Mouse (Mus musculus): Measurements from ENCODE around the gene Ntpcr. TPM values are rescaled to one million over a fixed set of nuclear protein-coding genes. Genes with fewer than 3 reads are reported as not detected.

The Ntpcr gene
- polyA plus RNA-seq, 1 experiment from 2014 or later, result 31.2 TPM

GRCm38 (mm10) chr8:125733964-125734956 lies 4.5 kb downstream of the Ntpcr start:
- peaks cover 7% of the 10 kb centered on the region for H3K4me1 ChIP-seq (replicated peaks)
- peak overlapping the region; percentile 72 for H3K9ac ChIP-seq
- 7% methylated on average over 50 of the region's 52 CpGs for WGBS
- peak overlapping the region; percentile 82 for H3K4me2 ChIP-seq (replicated peaks)
- ATAC-seq, result peak; percentile 97
- H3K4me3 ChIP-seq (replicated peaks), result peak overlapping the region; percentile 65
- H3K9me3 ChIP-seq, result no peaks in the 10 kb centered on the region
- H3K27ac ChIP-seq, result peak overlapping the region; percentile 18; the same call in 1 of the 2 replicates
- no peaks in the 10 kb centered on the region for H3K27me3 ChIP-seq (replicated peaks)
- no peaks in the 10 kb centered on the region for H3K36me3 ChIP-seq

GRCm38 (mm10) chr8:125738956-125739355 lies 9.2 kb downstream of the Ntpcr start:
- Histone ChIP-seq H3K27ac (no peak overlapping the region), H3K27me3 (replicated peaks) (no peaks in the 10 kb centered on the region), H3K4me2 (replicated peaks) (no peak overlapping the region), H3K4me1 (replicated peaks) (peaks cover 5% of the 10 kb centered on the region; the same call in 1 of the 2 replicates), H3K9ac (no peak overlapping the region), H3K9me3 (no peaks in the 10 kb centered on the region), H3K4me3 (replicated peaks) (no peak overlapping the region), H3K36me3 (no peaks in the 10 kb centered on the region)
- no peak for ATAC-seq
- 94% methylated on average over 4 of the region's 4 CpGs for WGBS

- H3K4me1 ChIP-seq (replicated peaks), result no peaks in the 10 kb centered on the region
- 87% methylated on average over 10 of the region's 10 CpGs for WGBS
- no peaks in the 10 kb centered on the region for H3K27me3 ChIP-seq (replicated peaks)
- no peak overlapping the region for H3K9ac ChIP-seq
- no peak overlapping the region for H3K4me3 ChIP-seq (replicated peaks)
- ATAC-seq, result no peak
- H3K27ac ChIP-seq, result no peak overlapping the region
- H3K9me3 ChIP-seq, result no peaks in the 10 kb centered on the region
- H3K4me2 ChIP-seq (replicated peaks), result no peak overlapping the region
- H3K36me3 ChIP-seq, result no peaks in the 10 kb centered on the region
Observed at GRCm38 (mm10) chr8:125740655-125741054, 10.9 kb downstream of the Ntpcr start.

GRCm38 (mm10) chr8:125741377-125741776 lies 11.6 kb downstream of the Ntpcr start:
- 0 out of 2 replicates have a peak, but pooled peaks have one; percentile 15 for ATAC-seq
- no peaks in the 10 kb centered on the region for H3K9me3 ChIP-seq
- 82% methylated on average over 5 of the region's 5 CpGs for WGBS
- no peaks in the 10 kb centered on the region for H3K27me3 ChIP-seq (replicated peaks)
- H3K4me2 ChIP-seq (replicated peaks), result no peak overlapping the region
- H3K27ac ChIP-seq, result no peak overlapping the region
- no peaks in the 10 kb centered on the region for H3K4me1 ChIP-seq (replicated peaks)
- H3K9ac ChIP-seq, result no peak overlapping the region
- no peak overlapping the region for H3K4me3 ChIP-seq (replicated peaks)
- H3K36me3 ChIP-seq, result no peaks in the 10 kb centered on the region

- H3K9me3 ChIP-seq, result no peaks in the 10 kb centered on the region
- no peak overlapping the region for H3K4me2 ChIP-seq (replicated peaks)
- H3K27ac ChIP-seq, result no peak overlapping the region
- no peak overlapping the region for H3K4me3 ChIP-seq (replicated peaks)
- H3K27me3 ChIP-seq (replicated peaks), result no peaks in the 10 kb centered on the region
- no peaks in the 10 kb centered on the region for H3K36me3 ChIP-seq
- peak; percentile 92 for ATAC-seq
- no peak overlapping the region for H3K9ac ChIP-seq
- no peaks in the 10 kb centered on the region for H3K4me1 ChIP-seq (replicated peaks)
- WGBS, result 37% methylated on average over 2 of the region's 2 CpGs
Observed at GRCm38 (mm10) chr8:125741855-125742254, 12.1 kb downstream of the Ntpcr start.

GRCm38 (mm10) chr8:125742406-125742805 lies 12.6 kb downstream of the Ntpcr start:
- H3K4me2 ChIP-seq (replicated peaks), result no peak overlapping the region
- H3K4me3 ChIP-seq (replicated peaks), result no peak overlapping the region
- H3K9ac ChIP-seq, result no peak overlapping the region
- H3K9me3 ChIP-seq, result no peaks in the 10 kb centered on the region
- 72% methylated on average over 8 of the region's 8 CpGs for WGBS
- ATAC-seq, result peak; percentile 14; the same call in 1 of the 2 replicates
- no peaks in the 10 kb centered on the region for H3K4me1 ChIP-seq (replicated peaks)
- H3K36me3 ChIP-seq, result no peaks in the 10 kb centered on the region
- H3K27me3 ChIP-seq (replicated peaks), result no peaks in the 10 kb centered on the region
- no peak overlapping the region for H3K27ac ChIP-seq

- Histone ChIP-seq H3K36me3 (no peaks in the 10 kb centered on the region), H3K27ac (no peak overlapping the region), H3K4me2 (replicated peaks) (no peak overlapping the region), H3K4me1 (replicated peaks) (no peaks in the 10 kb centered on the region), H3K9me3 (no peaks in the 10 kb centered on the region), H3K4me3 (replicated peaks) (no peak overlapping the region), H3K27me3 (replicated peaks) (no peaks in the 10 kb centered on the region), H3K9ac (no peak overlapping the region)
- no peak for ATAC-seq
- WGBS, result 89% methylated on average over 10 of the region's 10 CpGs
Observed at GRCm38 (mm10) chr8:125744914-125745576, 15.3 kb downstream of the Ntpcr start.

GRCm38 (mm10) chr8:125747390-125747789 lies 17.6 kb downstream of the Ntpcr start:
- 59% methylated on average over 8 of the region's 8 CpGs for WGBS
- no peaks in the 10 kb centered on the region for H3K9me3 ChIP-seq
- H3K4me3 ChIP-seq (replicated peaks), result no peak overlapping the region
- no peak overlapping the region for H3K4me2 ChIP-seq (replicated peaks)
- no peak overlapping the region for H3K27ac ChIP-seq
- ATAC-seq, result no peak
- H3K36me3 ChIP-seq, result no peaks in the 10 kb centered on the region
- no peaks in the 10 kb centered on the region for H3K27me3 ChIP-seq (replicated peaks)
- no peak overlapping the region for H3K9ac ChIP-seq
- no peaks in the 10 kb centered on the region for H3K4me1 ChIP-seq (replicated peaks)

GRCm38 (mm10) chr8:125750846-125751245 lies 21.1 kb downstream of the Ntpcr start:
- no peaks in the 10 kb centered on the region for H3K36me3 ChIP-seq
- no peak overlapping the region for H3K9ac ChIP-seq
- H3K4me1 ChIP-seq (replicated peaks), result no peaks in the 10 kb centered on the region
- WGBS, result 64% methylated on average over 8 of the region's 8 CpGs
- H3K4me3 ChIP-seq (replicated peaks), result no peak overlapping the region
- no peaks in the 10 kb centered on the region for H3K27me3 ChIP-seq (replicated peaks)
- H3K4me2 ChIP-seq (replicated peaks), result no peak overlapping the region
- no peak for ATAC-seq
- no peaks in the 10 kb centered on the region for H3K9me3 ChIP-seq
- H3K27ac ChIP-seq, result no peak overlapping the region

- Histone ChIP-seq H3K4me1 (replicated peaks) (peaks cover 9% of the 10 kb centered on the region; the same call in 1 of the 2 replicates), H3K9me3 (no peaks in the 10 kb centered on the region), H3K9ac (no peak overlapping the region), H3K27me3 (replicated peaks) (no peaks in the 10 kb centered on the region), H3K4me2 (replicated peaks) (no peak overlapping the region), H3K4me3 (replicated peaks) (no peak overlapping the region), H3K27ac (no peak overlapping the region), H3K36me3 (no peaks in the 10 kb centered on the region)
- no peak for ATAC-seq
- 71% methylated on average over 8 of the region's 8 CpGs for WGBS
Observed at GRCm38 (mm10) chr8:125755896-125756295, 26.1 kb downstream of the Ntpcr start.

GRCm38 (mm10) chr8:125756391-125757105 lies 26.8 kb downstream of the Ntpcr start:
- WGBS, result 47% methylated on average over 9 of the region's 9 CpGs
- H3K9ac ChIP-seq, result no peak overlapping the region
- no peak overlapping the region for H3K4me3 ChIP-seq (replicated peaks)
- no peaks in the 10 kb centered on the region for H3K27me3 ChIP-seq (replicated peaks)
- H3K4me2 ChIP-seq (replicated peaks), result no peak overlapping the region; the same call in 1 of the 2 replicates
- no peak overlapping the region for H3K27ac ChIP-seq
- peaks cover 9% of the 10 kb centered on the region; the same call in 1 of the 2 replicates for H3K4me1 ChIP-seq (replicated peaks)
- ATAC-seq, result no peak
- no peaks in the 10 kb centered on the region for H3K9me3 ChIP-seq
- no peaks in the 10 kb centered on the region for H3K36me3 ChIP-seq

GRCm38 (mm10) chr8:125757106-125757496 lies 27.3 kb downstream of the Ntpcr start:
- H3K9me3 ChIP-seq, result no peaks in the 10 kb centered on the region
- H3K4me3 ChIP-seq (replicated peaks), result no peak overlapping the region
- no peak overlapping the region for H3K27ac ChIP-seq
- H3K4me2 ChIP-seq (replicated peaks), result no peak overlapping the region
- peaks cover 9% of the 10 kb centered on the region; the same call in 1 of the 2 replicates for H3K4me1 ChIP-seq (replicated peaks)
- no peaks in the 10 kb centered on the region for H3K36me3 ChIP-seq
- no peak overlapping the region for H3K9ac ChIP-seq
- ATAC-seq, result no peak
- no peaks in the 10 kb centered on the region for H3K27me3 ChIP-seq (replicated peaks)
- 44% methylated on average over 1 of the region's 1 CpGs for WGBS
